Mouse (Mus musculus): ENCODE results near the gene Nfib. TPM values are rescaled to one million over a fixed set of nuclear protein-coding genes. Genes with fewer than 3 reads are reported as not detected.

The Nfib gene
- polyA plus RNA-seq, 1 experiment from 2014 or later: 10.4 TPM

GRCm38 (mm10) chr4:82470938-82471320 lies 234.6 kb downstream of the Nfib start:
- no peak for DNase-seq (ENCODE audit: low spot score)

GRCm38 (mm10) chr4:82470212-82470937 lies 235.2 kb downstream of the Nfib start:
- no peak for DNase-seq (ENCODE audit: low spot score)

GRCm38 (mm10) chr4:82468944-82469343 lies 236.6 kb downstream of the Nfib start:
- DNase-seq (ENCODE audit: low spot score): no peak

- DNase-seq (ENCODE audit: low spot score): no peak
Measured at GRCm38 (mm10) chr4:82466717-82467116, 238.8 kb downstream of the Nfib start.

GRCm38 (mm10) chr4:82466144-82466543 lies 239.4 kb downstream of the Nfib start:
- DNase-seq (ENCODE audit: low spot score): no peak

GRCm38 (mm10) chr4:82464051-82464632 lies 241.4 kb downstream of the Nfib start:
- DNase-seq (ENCODE audit: low spot score): no peak

- DNase-seq (ENCODE audit: low spot score): no peak
Measured at GRCm38 (mm10) chr4:82463189-82463715, 242.3 kb downstream of the Nfib start.

GRCm38 (mm10) chr4:82461676-82462075 lies 243.9 kb downstream of the Nfib start:
- DNase-seq (ENCODE audit: low spot score): no peak

GRCm38 (mm10) chr4:82458895-82459294 lies 246.7 kb downstream of the Nfib start:
- no peak for DNase-seq (ENCODE audit: low spot score)

- DNase-seq (ENCODE audit: low spot score): no peak
Measured at GRCm38 (mm10) chr4:82456908-82457307, 248.6 kb downstream of the Nfib start.

GRCm38 (mm10) chr4:82456323-82456713 lies 249.2 kb downstream of the Nfib start:
- no peak for DNase-seq (ENCODE audit: low spot score)

- no peak for DNase-seq (ENCODE audit: low spot score)
Measured at GRCm38 (mm10) chr4:82455617-82456322, 249.8 kb downstream of the Nfib start.

- DNase-seq (ENCODE audit: low spot score): no peak
Measured at GRCm38 (mm10) chr4:82454989-82455388, 250.6 kb downstream of the Nfib start.

GRCm38 (mm10) chr4:82453341-82453740 lies 252.2 kb downstream of the Nfib start:
- DNase-seq (ENCODE audit: low spot score): no peak

GRCm38 (mm10) chr4:82452905-82453304 lies 252.6 kb downstream of the Nfib start:
- DNase-seq (ENCODE audit: low spot score): no peak

GRCm38 (mm10) chr4:82447061-82447671 lies 258.4 kb downstream of the Nfib start:
- DNase-seq (ENCODE audit: low spot score): no peak

- DNase-seq (ENCODE audit: low spot score): no peak
Measured at GRCm38 (mm10) chr4:82444078-82444477, 261.5 kb downstream of the Nfib start.

GRCm38 (mm10) chr4:82443441-82443840 lies 262.1 kb downstream of the Nfib start:
- DNase-seq (ENCODE audit: low spot score): no peak

GRCm38 (mm10) chr4:82443003-82443402 lies 262.5 kb downstream of the Nfib start:
- DNase-seq (ENCODE audit: low spot score): no peak

GRCm38 (mm10) chr4:82440606-82441005 lies 264.9 kb downstream of the Nfib start:
- DNase-seq (ENCODE audit: low spot score): no peak

- DNase-seq (ENCODE audit: low spot score): no peak
Measured at GRCm38 (mm10) chr4:82439813-82440212, 265.7 kb downstream of the Nfib start.

- no peak for DNase-seq (ENCODE audit: low spot score)
Measured at GRCm38 (mm10) chr4:82438631-82439030, 266.9 kb downstream of the Nfib start.

Data from thymus, postnatal 0 days (tissue).